Mouse (Mus musculus): ENCODE data around the gene Tmod3.

DNA sequence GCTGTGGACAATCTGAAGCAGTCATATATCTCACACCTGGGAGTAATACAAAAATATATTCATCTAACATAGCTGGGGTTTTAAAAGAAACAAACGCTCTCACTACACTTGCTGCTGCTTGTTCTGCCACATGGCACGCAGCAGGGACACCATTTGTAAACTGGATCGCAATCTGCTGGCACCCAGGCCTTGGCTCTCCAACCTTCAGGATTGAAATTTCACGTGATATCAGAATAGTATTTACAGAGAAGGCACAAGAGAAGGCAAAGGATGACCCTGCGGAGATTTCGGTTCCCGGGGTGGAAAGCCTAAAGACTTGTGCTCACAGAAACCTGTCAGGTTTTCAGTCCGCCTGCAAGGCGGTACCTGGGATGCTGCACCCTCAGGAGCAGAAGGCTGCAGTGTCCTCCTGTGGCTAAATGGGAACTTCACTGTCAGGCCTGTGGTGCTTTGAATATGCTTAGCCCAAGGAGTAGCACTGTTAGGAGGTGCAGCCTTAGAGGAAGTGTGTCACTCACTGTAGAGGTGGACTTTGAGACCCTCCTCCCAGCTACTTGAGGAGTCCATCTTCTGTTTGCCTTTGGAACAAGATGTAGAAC, 65.0 kb downstream of the Tmod3 start:
- no peak for TF ChIP-seq CTCF (IDR thresholded peaks at IDR 0.05; ENCODE audit: borderline replicate concordance, extremely low read depth, insufficient read depth, insufficient read length)
- TF ChIP-seq POLR2A (IDR thresholded peaks at IDR 0.05; ENCODE audit: borderline replicate concordance, extremely low read depth, insufficient read depth, insufficient read length, poor library complexity, severe bottlenecking) = no peak

Measured in brain, embryonic 14.5 days (tissue).